Comparison of ENCODE assay signal across 8 mouse cellular contexts in genomic region chr9:78447973-78448873, GRCm38 (mm10). TPM values are rescaled to one million over a fixed set of nuclear protein-coding genes. Genes with fewer than 3 reads are reported as not detected.
DNase-seq lines count a peak whose midpoint lies in the region; ATAC-seq lines count a peak whose summit lies in the region.

Mto1 (plus strand) TSS chr9:78448208.
Gm17324 (minus strand) TSS chr9:78448786.

- H3K27me3 ChIP-seq in hindbrain, embryonic 14.5 days (ENCODE audit: control insufficient read depth, insufficient read depth, low read length): peaks cover 37% of the 10 kb centered on the region

- peaks cover 28% of the 10 kb centered on the region for H3K36me3 ChIP-seq in hindbrain, embryonic 14.5 days (replicated peaks; ENCODE audit: control insufficient read depth, insufficient read depth)

- peak; percentile 97 for ATAC-seq in hindbrain, embryonic 14.5 days (ENCODE audit: low FRiP score)

- peaks cover 12% of the 10 kb centered on the region for H3K4me1 ChIP-seq in hindbrain, embryonic 14.5 days (replicated peaks; ENCODE audit: control insufficient read depth, insufficient read depth, low read length)

- H3K27ac ChIP-seq in hindbrain, embryonic 14.5 days: peak within 1 kb of the TSS; percentile 91

- no peaks in the 10 kb centered on the region for H3K9me3 ChIP-seq in hindbrain, embryonic 14.5 days (ENCODE audit: control insufficient read depth, low read length)

- under 1% methylated on average over 95 of the region's 96 CpGs for WGBS in hindbrain, embryonic 14.5 days

- peak; percentile 97 for DNase-seq in NIH3T3 (ENCODE audit: low read depth)
- DNase-seq in cerebellum, postnatal 10 days: peak; percentile 95
- peak; percentile 75 to 83 for DNase-seq in frontal cortex, postnatal 14 days (ENCODE audit: low spot score in 2 of 2)
- peak; percentile 97 for DNase-seq in hindbrain, embryonic 14.5 days (ENCODE audit: low spot score)
- DNase-seq in layer of hippocampus, postnatal 36 days: peak; percentile 88 to 89
- DNase-seq in lung, postnatal 36 days: peak; percentile 87
- peak; percentile 94 for DNase-seq in retina, postnatal 1 day
- DNase-seq in urinary bladder, adult 18-20 months (ENCODE audit: low spot score in 2 of 2): peak; percentile 80 to 87

- H3K9ac ChIP-seq in hindbrain, embryonic 14.5 days: peak within 1 kb of the TSS; percentile 87

- peak within 1 kb of the TSS; percentile 70 for H3K4me2 ChIP-seq in hindbrain, embryonic 14.5 days (replicated peaks)

- peak within 1 kb of the TSS; percentile 97 for H3K4me3 ChIP-seq in hindbrain, embryonic 14.5 days (replicated peaks; ENCODE audit: low read length)

RNA-seq across cellular contexts. Expression of gene Mto1, which starts in this region (rescaled TPM):
- polyA plus RNA-seq in hindbrain, embryonic 14.5 days (2014; fragmentation: Nextera tagmentation; extraction: Ambion mirVana): 27.5 and 28.5 TPM in 2 replicates
- 10 to 100 TPM; 24.3 to 26.3 TPM for total RNA-seq in layer of hippocampus, postnatal 36 days (2021)

RNA-seq across cellular contexts. Expression of gene Gm17324, which starts in this region (rescaled TPM):
- polyA plus RNA-seq in hindbrain, embryonic 14.5 days (2014; fragmentation: Nextera tagmentation; extraction: Ambion mirVana): 1.4 and 2.0 TPM in 2 replicates
- 1 to 10 TPM; 1.1 TPM for total RNA-seq in layer of hippocampus, postnatal 36 days (2021)

Comparison
In these comparisons a context has a peak if more than half of its experiments do, and no peak if none do; other contexts are left out.
1. Peak in every context shown above with its lines: DNase-seq, ATAC-seq, H3K4me3 ChIP-seq and H3K27ac ChIP-seq.